Mouse (Mus musculus) liver, postnatal 0 days (tissue): ENCODE data around the gene Tacc2.

ENCODE experiments used
- CTCF ChIP-seq: sonication (generic); IDR thresholded peaks from 2 replicates; pipeline ENCODE4 v1.5.1; 2016; ENCODE audit warnings: antibody characterized with exemption, low read depth
- EP300 ChIP-seq: IDR thresholded peaks from 2 replicates; pipeline ENCODE4 v1.6.1; 2016; ENCODE audit warnings: antibody characterized with exemption, low read depth, mild to moderate bottlenecking

- no peak for TF ChIP-seq CTCF
- no peak for TF ChIP-seq EP300
Observed at GRCm38 (mm10) chr7:130782501-130783050, 205.3 kb downstream of the Tacc2 start.
